Mouse (Mus musculus): Measurements from ENCODE around the gene Cdk5.

Cdk5 gene

DNA sequence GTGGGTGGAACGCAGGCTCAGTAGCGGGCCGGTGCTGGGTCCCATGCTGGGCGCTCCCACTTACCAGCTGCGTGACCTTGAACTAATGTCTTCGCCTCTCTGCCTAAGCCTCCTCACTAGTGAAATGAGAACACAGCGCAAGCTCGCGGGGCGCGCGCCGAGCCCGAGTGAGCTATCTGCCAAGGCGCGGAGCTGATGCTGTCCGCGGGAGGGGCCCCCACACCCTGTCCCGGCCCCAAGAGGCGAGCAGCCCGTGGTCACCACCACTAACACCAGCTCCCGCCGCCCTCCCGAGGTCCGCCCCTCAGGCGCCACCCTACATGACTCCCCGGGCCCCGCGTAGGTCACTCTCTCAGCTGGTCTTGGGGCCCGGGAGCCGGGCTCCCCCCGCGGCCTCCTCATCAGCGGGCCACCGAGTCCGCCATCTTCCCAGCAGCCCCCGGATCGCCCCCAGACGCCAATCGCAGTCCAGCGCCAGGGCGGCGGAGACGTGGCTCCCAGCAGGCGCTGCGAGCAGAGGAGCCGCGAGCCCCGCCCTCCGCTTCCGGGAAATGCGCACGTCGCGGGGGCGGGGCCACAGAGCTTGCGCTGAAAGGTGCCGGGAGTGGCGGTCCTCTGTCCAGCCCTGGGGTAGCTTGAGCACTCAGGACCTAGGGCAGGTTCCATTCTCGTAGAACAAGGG lies 21.6 kb upstream of the Cdk5 start, which contains the start of gene Fastk:
Fastk (minus strand) TSS at position 542 of the 682 bp plus-strand sequence.
- CTCF ChIA-PET: interaction anchor here (0.5 to 2.4 kb wide), 23 partner anchors 8 to 305 kb away, joined by 3 to 11 read pairs (median 5); partner anchors contain the start of gene Abcb8 (in 2 of the 4)
- POLR2A ChIA-PET: interaction anchor here in 3 of 4 experiments (0.5 to 4.4 kb wide), 51 partner anchors 8 to 1871 kb away, joined by 3 to 45 read pairs (median 4); partner anchors contain the start of genes Abcb8 (in 2 of the 3), Abcf2 (in 2 of the 3), Cdk5 (in 2 of the 3) and Agap3 (in 1 of the 3)

DNA sequence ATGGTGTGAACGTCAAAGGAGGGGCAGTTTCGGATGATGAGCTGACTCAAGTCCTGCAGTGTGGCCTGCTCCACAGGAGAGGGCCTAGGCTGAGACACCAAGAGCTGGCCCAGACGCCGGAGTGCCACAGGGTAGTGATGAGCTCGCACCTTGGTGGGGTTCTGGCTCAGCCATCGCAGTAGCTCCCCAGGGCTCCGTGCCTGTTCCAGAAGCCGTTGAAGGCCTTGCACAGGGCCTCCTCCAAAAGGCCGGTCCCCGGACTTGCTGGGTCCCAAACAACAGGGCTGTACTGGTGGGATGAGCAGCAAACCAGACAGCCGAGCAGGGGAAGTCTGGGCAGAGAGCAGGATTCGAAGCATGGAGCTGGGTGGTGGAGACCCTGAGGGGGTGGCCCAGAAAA lies 20.6 kb upstream of the Cdk5 start:
- POLR2A ChIA-PET: interaction anchor here in 3 of 4 experiments (0.6 to 4.4 kb wide), 26 partner anchors 9 to 241 kb away, joined by 3 to 45 read pairs (median 8); partner anchors contain the start of genes Abcf2 (in 1 of the 3), Agap3 (in 1 of the 3), Cdk5 (in 1 of the 3) and Nub1 (in 1 of the 3)
- CTCF ChIA-PET: interaction anchor here (0.5 to 3.0 kb wide), 12 partner anchors 9 to 49 kb away, joined by 3 to 11 read pairs (median 6); no protein-coding TSS in a partner anchor

DNA sequence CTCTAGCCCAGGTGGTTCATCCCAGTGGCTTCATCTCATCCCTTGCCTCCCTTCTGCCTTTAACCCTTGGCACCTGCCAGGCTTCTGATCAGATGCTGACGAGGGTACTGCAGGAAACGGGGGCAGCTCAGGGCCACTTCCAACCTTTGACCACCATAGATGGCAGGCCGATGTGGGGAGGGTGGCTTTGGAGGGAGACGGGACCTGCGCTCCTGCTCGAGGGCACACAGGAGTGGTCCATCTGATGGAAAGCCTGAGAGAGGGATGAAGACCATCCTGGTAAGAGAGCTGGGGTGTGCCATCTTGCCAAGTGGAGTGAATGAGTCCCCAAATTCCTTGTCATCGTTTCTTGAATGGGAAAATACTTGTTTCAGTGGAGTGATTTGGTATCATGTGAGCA lies 19.9 kb upstream of the Cdk5 start:
- ChIA-PET POLR2A (interaction anchor here in 3 of 4 experiments (0.8 to 4.4 kb wide), 14 partner anchors 9 to 207 kb away, joined by 3 to 45 read pairs (median 4); partner anchors contain the start of gene Agap3 (in 1 of the 3)), CTCF (interaction anchor here in 3 of 4 experiments (0.5 to 3.0 kb wide), 5 partner anchors 11 to 27 kb away, joined by 3 to 9 read pairs (median 3); no protein-coding TSS in a partner anchor)

DNA sequence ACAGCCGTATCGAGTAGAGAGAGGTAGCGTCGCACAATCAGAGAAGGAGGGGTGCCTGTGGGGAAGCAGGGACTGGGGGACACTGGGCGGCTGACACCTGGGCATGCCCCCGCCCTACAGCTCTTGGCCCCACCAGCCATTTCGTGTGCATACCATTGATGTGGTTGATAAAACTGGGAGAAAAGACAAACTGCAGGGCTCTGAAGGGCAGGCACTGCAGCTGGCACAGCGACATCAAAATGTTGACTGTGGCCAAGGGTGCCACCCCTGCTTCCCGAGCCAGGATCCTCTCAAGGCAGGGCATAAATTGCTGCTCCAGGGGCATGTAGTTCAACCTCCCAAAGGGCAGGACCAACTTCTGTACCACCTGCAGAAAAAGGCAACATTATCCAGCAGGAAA lies 18.7 kb upstream of the Cdk5 start:
- CTCF ChIA-PET: interaction anchor here in 1 of 4 experiments (1.0 to 3.0 kb wide), 2 partner anchors 9 to 26 kb away, joined by 3 to 8 read pairs; no protein-coding TSS in a partner anchor
- POLR2A ChIA-PET: interaction anchor here in 3 of 4 experiments (0.5 to 4.4 kb wide), 13 partner anchors 8 to 1025 kb away, joined by 3 to 45 read pairs (median 4); partner anchors contain the start of genes Cdk5 (in 2 of the 3), Slc4a2 (in 2 of the 3) and Agap3 (in 1 of the 3)

DNA sequence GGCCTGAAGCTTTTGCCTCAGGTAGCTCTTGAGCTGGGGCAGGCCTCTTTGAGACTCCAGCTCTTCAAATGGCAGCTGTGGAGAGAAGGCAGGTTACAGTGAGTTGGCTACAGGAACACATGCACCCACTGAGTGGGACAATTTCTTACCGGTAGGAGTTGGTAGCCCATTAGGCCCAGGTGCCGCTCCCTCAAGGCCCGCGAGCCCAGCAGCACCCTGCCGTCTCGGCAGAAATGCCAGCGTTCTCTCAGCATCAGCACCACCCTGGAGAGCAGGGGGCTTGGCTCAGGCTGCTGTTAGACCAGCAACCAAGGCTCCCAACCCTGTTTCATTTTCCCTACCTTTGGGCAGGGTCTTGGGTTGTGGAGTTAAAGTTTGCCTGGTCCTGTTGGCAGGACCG lies 17.9 kb upstream of the Cdk5 start:
- ChIA-PET CTCF (no interaction called here), POLR2A (interaction anchor here in 2 of 4 experiments (0.9 to 2.1 kb wide), 6 partner anchors 9 to 107 kb away, joined by 3 to 8 read pairs (median 4); partner anchors contain the start of genes Cdk5 (in 2 of the 2) and Slc4a2 (in 2 of the 2))

DNA sequence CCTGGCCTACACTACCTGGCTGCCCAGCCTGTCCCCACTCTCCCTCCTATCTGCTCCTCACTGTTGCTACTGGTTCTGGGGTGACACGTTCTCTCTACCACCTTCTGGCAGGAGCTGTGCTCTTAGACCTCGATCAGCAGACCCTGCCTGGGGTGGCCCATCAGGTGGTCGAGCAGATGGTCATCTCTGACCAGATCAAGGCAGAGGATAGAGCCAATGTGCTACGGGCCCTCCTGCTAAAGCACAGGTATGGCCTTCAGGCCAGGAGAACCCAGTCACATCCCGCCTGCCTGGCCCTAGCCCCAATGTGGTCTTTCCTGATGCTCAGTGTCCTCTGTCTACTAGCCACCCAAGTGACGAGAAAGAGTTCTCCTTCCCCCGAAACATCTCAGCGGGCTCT lies 10.7 kb upstream of the Cdk5 start:
- POLR2A ChIA-PET: interaction anchor here in 3 of 4 experiments (0.9 to 5.0 kb wide), 10 partner anchors 8 to 18 kb away, joined by 3 to 45 read pairs (median 11); partner anchors contain the start of genes Fastk (in 2 of the 3) and Tmub1 (in 2 of the 3)
- CTCF ChIA-PET: interaction anchor here in 1 of 4 experiments (0.9 to 2.7 kb wide), 3 partner anchors 8 to 36 kb away, joined by 3 to 11 read pairs (median 8); no protein-coding TSS in a partner anchor

DNA sequence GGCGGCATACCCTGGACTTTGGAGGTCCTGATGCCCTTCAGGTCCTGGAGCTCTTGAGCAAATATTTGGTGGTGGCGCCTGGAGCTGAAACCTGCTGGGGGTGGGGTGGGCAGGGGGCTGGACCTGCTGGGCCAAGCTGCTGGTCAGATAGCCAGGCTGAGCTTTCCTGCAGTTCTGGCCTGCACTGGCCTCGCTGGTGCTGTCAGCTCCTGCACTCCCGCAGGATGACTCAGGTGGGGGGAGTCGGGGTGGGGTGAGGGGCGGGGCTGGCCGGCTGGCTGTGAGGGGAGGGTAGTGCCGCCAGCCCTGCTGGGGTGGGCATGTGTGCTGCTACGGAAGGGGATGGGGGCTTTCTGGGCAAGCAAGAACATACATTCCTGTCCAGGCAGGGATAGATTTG lies 5.3 kb upstream of the Cdk5 start:
- CTCF ChIA-PET: interaction anchor here (0.6 to 1.7 kb wide), 9 partner anchors 10 to 53 kb away, joined by 3 to 6 read pairs (median 4); partner anchors contain the start of gene Abcb8 (in 1 of the 4)
- POLR2A ChIA-PET: interaction anchor here in 3 of 4 experiments (0.6 to 4.5 kb wide), 15 partner anchors 11 to 73 kb away, joined by 3 to 34 read pairs (median 4); partner anchors contain the start of genes Fastk (in 2 of the 3), Abcb8 (in 1 of the 3) and Agap3 (in 1 of the 3)

DNA sequence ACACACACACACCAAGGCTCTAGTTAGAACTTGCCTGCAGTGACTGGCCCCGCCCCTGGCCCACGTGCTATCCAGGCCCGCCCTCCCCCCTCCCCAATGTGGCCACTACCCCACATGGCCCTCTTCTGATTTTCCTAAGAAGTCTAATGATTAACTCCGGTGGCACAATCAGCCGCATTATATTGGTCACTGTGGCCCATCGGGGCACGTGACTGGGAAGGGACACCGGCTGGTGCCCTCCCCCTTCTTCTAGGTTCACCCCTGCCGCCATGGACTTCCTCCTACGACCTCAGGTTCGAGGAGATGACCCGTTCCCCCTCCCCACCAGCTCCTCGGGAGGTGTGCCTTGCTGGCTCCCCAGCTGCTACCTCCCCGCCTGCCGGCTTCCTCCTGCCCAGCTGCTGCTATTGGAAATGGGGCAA lies 4.7 kb upstream of the Cdk5 start:
- POLR2A ChIA-PET: interaction anchor here in 3 of 4 experiments (0.6 to 4.5 kb wide), 16 partner anchors 10 to 1100 kb away, joined by 3 to 34 read pairs (median 4); partner anchors contain the start of genes Fastk (in 2 of the 3), Abcb8 (in 1 of the 3) and Agap3 (in 1 of the 3)

DNA sequence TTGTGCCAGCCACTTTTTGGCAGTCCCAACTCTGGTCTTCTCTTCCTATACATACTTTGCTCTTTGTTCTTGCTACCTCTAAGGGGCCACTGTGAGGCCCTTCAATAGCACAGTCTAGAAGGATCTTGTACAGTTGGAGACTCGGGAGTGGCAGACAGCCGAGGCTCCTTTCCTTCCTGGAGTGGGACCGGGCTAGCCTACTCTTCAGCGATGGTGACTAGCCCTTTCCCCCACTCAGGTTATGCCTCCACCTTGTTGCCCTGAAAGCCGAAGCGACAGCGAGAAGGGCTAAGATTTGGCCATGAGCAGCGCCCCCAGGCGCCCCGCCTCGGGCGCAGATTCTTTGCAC lies 3.9 kb upstream of the Cdk5 start:
- POLR2A ChIA-PET: interaction anchor here (0.7 to 4.5 kb wide), 12 partner anchors 8 to 33 kb away, joined by 3 to 34 read pairs (median 11); partner anchors contain the start of genes Fastk (in 2 of the 4), Abcb8 (in 1 of the 4), Asic3 (in 1 of the 4) and Tmub1 (in 1 of the 4)
- CTCF ChIA-PET: interaction anchor here (0.6 to 3.1 kb wide), 14 partner anchors 11 to 454 kb away, joined by 3 to 34 read pairs (median 4); partner anchors contain the start of genes Abcb8 (in 1 of the 4) and Fastk (in 1 of the 4)

More for the DNA sequence above, 4.7 kb upstream of the Cdk5 start:
- CTCF ChIA-PET: interaction anchor here (0.6 to 1.9 kb wide), 10 partner anchors 11 to 67 kb away, joined by 3 to 6 read pairs (median 4); partner anchors contain the start of genes Abcb8 (in 1 of the 4) and Fastk (in 1 of the 4)

DNA sequence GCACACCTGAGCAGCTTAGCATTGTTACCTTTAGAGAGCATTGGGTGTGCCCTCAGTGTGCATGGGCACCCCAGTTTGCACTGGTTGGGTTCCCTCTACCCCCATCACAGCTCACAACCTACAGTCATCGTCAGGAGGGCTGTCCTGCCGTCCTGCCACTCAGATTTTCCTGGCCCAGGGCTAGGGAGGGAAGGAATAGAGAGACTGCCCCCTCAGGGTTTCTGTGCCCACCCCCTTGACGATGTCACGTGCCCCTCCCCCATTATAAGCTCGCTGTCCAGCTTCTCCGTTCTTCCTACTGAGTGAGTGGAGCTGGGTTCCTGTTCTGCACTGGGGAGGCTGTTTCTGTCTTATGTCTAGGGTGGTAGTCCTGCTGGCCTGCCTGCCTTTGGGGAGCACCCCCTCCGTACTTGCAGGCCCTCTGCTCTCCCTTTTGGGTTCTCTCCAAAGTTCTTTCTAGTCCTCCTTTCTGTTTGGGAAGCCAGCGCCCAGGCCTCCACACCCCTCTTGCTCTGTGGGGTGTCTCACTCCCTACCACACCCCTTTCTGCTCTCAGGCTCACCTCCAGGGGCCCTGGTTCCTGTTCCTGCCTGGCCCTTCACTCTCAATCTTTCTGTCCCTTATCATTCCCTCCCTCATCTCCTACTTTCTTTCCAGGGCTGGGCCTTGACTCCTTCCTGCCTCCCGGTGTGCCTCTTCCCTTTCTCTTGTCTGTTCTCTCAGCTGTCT lies 3.4 kb upstream of the Cdk5 start:
- ChIA-PET POLR2A (interaction anchor here in 3 of 4 experiments (0.6 to 4.5 kb wide), 10 partner anchors 8 to 259 kb away, joined by 3 to 34 read pairs (median 12); partner anchors contain the start of genes Fastk (in 2 of the 3), Abcb8 (in 1 of the 3), Asic3 (in 1 of the 3) and Tmub1 (in 1 of the 3)), CTCF (interaction anchor here (0.6 to 3.1 kb wide), 17 partner anchors 10 to 671 kb away, joined by 3 to 34 read pairs (median 5); partner anchors contain the start of genes Fastk (in 2 of the 4) and Abcb8 (in 1 of the 4))

DNA sequence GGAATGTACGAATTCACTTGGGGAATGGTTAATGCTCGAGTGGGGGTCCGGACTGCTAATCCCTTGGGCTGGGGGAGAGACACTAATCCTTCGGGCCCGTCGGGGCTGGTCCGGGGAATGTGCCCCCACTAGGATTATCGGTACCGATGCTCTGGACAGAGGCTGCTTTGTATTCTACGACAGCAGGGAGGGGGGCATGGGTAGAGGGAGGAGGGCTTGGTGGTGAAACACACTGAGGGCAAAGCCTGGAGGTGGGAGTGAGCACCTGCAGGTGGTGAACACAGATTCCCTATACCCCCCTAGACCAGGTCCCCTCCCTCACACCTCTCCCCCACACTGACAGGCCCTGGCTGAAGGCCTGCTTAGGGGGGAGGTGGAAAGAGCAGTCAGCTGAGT lies 2.7 kb upstream of the Cdk5 start:
- POLR2A ChIA-PET: interaction anchor here (0.6 to 4.5 kb wide), 24 partner anchors 9 to 488 kb away, joined by 3 to 34 read pairs (median 7); partner anchors contain the start of genes Fastk (in 3 of the 4), Tmub1 (in 2 of the 4), Abcb8 (in 1 of the 4) and Abcf2 (in 1 of the 4)
- CTCF ChIA-PET: interaction anchor here (0.6 to 3.1 kb wide), 27 partner anchors 9 to 670 kb away, joined by 3 to 34 read pairs (median 6); partner anchors contain the start of genes Abcb8 (in 2 of the 4), Fastk (in 2 of the 4) and Asic3 (in 1 of the 4)

DNA sequence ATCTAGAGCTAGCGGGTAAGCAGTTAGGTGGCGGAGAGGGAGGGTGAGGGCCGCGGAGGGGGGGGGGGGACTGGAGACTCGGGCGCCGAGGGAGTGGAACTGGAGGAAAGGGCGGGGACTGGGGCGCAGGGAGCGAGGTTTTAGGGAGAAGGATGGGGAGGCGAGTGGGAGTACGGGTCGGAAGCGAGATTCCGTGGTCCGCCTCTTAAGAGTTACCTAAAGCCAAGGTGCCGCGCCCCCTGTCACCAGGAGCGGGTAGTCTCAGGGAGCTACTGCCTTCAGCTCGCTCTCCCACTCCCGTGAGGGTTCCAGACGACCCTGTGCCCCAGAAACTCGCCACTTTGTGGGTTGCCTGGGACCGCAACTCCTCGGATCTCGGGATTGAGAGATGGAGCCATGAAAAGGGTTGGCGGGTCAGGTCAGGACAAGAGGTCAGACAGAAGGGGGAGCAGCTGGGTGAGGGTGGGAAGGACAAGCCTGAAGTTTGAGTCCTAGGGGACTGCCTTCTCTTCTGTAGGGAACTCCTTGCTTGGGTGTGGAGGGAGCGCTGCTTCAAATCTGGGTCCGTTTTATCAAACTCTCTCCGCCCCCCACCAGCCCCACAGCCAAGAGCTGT lies 2.2 kb upstream of the Cdk5 start:
- POLR2A ChIA-PET: interaction anchor here (0.7 to 4.5 kb wide), 32 partner anchors 9 to 488 kb away, joined by 3 to 34 read pairs (median 5); partner anchors contain the start of genes Fastk (in 3 of the 4), Tmub1 (in 3 of the 4), Agap3 (in 2 of the 4) and Abcb8 (in 1 of the 4)
- CTCF ChIA-PET: interaction anchor here (0.6 to 3.1 kb wide), 29 partner anchors 9 to 374 kb away, joined by 3 to 34 read pairs (median 6); partner anchors contain the start of genes Abcb8 (in 2 of the 4), Fastk (in 2 of the 4) and Asic3 (in 1 of the 4)

DNA sequence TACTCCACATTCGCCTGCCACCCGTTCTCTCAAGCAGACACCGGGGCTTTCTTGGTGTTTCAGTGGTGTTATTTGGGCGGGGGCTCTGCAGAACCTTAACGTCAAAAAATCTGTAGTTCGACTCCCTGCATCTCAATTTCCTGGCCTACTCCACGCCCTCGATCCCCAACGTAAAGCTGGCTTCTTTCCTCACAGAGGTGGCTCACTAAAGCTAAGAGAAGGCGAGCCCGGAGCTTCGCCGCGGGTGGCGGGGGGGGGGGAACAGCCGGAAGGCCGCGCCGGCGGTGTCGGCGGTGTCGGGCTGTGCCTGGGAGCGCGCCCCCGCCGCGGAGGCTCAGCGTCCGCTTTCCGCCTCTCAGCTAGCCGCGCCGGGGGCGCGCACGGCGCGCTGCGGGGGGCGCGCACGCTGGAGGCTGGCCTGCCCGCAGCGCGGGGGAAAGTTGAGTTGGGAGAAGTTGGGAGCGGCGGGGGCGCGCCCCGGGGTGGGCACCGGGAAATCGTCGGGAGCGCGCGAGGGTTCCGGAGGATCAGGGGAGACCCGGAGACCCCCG lies 1.6 kb upstream of the Cdk5 start:
- ChIA-PET POLR2A (interaction anchor here (0.6 to 4.5 kb wide), 35 partner anchors 8 to 489 kb away, joined by 3 to 34 read pairs (median 4); partner anchors contain the start of genes Fastk (in 3 of the 4), Tmub1 (in 3 of the 4), Agap3 (in 2 of the 4) and Abcb8 (in 1 of the 4)), CTCF (interaction anchor here (0.6 to 3.1 kb wide), 27 partner anchors 9 to 373 kb away, joined by 3 to 34 read pairs (median 6); partner anchors contain the start of genes Abcb8 (in 2 of the 4) and Fastk (in 2 of the 4))

DNA sequence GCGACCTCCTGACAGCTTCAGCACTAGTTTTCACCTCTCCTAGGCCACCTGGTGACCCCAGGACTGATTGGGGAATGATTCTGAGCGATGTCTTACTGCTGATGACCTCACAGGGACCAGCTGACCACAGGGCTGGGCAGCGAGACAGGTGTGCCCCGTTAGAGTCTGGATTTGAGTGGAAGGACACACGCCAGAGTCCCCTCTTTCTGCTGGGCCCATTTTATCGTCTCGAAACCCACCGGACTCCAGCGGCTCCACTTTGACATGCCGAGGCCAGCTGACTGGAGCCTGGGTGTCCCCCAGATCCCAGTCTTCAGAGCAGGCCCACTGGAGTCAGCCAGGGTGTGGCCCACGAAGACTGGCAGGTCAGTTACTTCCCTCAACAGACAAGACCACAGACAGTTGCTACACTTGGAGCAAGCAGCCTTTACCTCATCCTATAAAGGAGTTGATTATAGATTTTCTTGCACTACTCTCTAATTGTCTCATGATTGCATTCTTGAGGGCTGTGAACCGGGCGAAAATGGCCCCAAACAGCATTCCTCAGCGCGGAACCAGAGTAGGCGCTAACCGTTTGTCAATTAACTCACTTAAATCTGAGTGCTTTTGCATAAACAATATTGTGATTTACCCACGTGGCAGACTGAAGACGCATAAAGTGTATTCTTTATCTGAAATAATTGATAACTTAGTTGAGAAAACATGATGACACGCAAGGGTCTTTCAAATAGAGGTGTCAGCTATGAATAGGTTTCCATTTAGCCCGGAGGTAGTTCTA lies 863 bp upstream of the Cdk5 start:
- CTCF ChIA-PET: interaction anchor here in 3 of 4 experiments (0.6 to 3.1 kb wide), 16 partner anchors 8 to 173 kb away, joined by 3 to 34 read pairs (median 5); partner anchors contain the start of genes Abcb8 (in 3 of the 3) and Fastk (in 1 of the 3)

DNA sequence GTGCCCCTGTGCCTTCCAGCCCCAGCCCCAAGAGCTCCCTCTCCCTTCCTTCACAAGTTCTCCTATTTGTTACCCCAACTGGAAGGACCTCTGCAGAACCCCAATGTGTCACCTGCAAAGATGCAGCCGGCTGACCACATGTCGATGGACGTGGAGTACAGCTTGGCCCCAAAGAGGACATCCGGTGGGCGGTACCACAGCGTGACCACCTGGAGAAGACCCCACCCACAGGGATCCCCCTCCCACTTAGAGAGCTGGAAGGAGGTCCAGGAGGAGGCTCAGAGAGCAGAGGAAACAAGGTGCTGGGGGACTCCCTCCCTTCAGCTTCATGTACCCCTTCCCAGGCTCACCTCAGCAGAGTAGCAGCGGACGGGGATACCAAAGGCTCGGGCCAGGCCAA lies 2.9 kb downstream of the Cdk5 start:
- ChIA-PET POLR2A (interaction anchor here in 2 of 4 experiments (0.8 to 2.0 kb wide), 3 partner anchors 14 to 25 kb away, joined by 3 to 7 read pairs (median 4); partner anchors contain the start of gene Fastk (in 2 of the 2)), CTCF (interaction anchor here in 2 of 4 experiments (0.6 to 1.2 kb wide), 2 partner anchors 85 to 216 kb away, joined by 4 read pairs; no protein-coding TSS in a partner anchor)

More for the DNA sequence above, 863 bp upstream of the Cdk5 start:
- POLR2A ChIA-PET: interaction anchor here (0.5 to 4.2 kb wide), 43 partner anchors 8 to 327 kb away, joined by 3 to 25 read pairs (median 4); partner anchors contain the start of genes Tmub1 (in 3 of the 4), Asic3 (in 2 of the 4), Fastk (in 2 of the 4) and Abcb8 (in 1 of the 4)

Measured in embryonic stem cell, embryonic (primary cell).